Mouse (Mus musculus) hindbrain, postnatal 0 days (tissue): ENCODE results near the gene Tymp. TPM values are rescaled to one million over a fixed set of nuclear protein-coding genes. Genes with fewer than 3 reads are reported as not detected.

Source experiments
- ATAC-seq: fragments of 200-750 bp; cut with Nextera tagmentation; 2 replicates; pipeline ENCODE4 v1.8.0; 2017; ENCODE audit warnings: mild to moderate bottlenecking, moderate TSS enrichment, moderate library complexity
- DNase-seq: peaks from one replicate; pipeline ENCODE4 v3.0.0-alpha.2; 2015; ENCODE audit warnings: low spot score
- H3K27ac ChIP-seq: fragments of 300-500 bp; sonication (generic); 2 replicates; pipeline ENCODE4 v1.5.1; 2014; ENCODE audit warnings: mild to moderate bottlenecking
- H3K27me3 ChIP-seq: fragments of 300-500 bp; sonication (generic); 2 replicates; pipeline ENCODE4 v1.6.1; 2014; ENCODE audit warnings: low read length, mixed read lengths; ENCODE audit not compliant: insufficient read depth
- H3K36me3 ChIP-seq: fragments of 300-500 bp; sonication (generic); 2 replicates; pipeline ENCODE4 v1.6.1; 2014; ENCODE audit warnings: low read length, mixed read lengths; ENCODE audit not compliant: insufficient read depth
- H3K4me1 ChIP-seq: fragments of 300-500 bp; sonication (generic); 2 replicates; pipeline ENCODE4 v1.6.1; 2014; ENCODE audit warnings: antibody characterized with exemption, low read length, mixed read lengths; ENCODE audit not compliant: insufficient read depth
- H3K4me2 ChIP-seq: fragments of 300-500 bp; sonication (generic); 2 replicates; pipeline ENCODE4 v1.6.1; 2014; ENCODE audit warnings: low read depth, mild to moderate bottlenecking, low read length, moderate library complexity, mixed read lengths
- H3K4me3 ChIP-seq: fragments of 300-500 bp; sonication (generic); 2 replicates; pipeline ENCODE4 v1.5.1; 2014; ENCODE audit warnings: low read length
- H3K9ac ChIP-seq: fragments of 300-500 bp; sonication (generic); replicated peaks from 2 replicates; pipeline ENCODE4 v1.6.1; 2014; ENCODE audit warnings: mild to moderate bottlenecking, low read length, moderate library complexity, mixed read lengths
- H3K9me3 ChIP-seq: fragments of 300-500 bp; sonication (generic); 2 replicates; pipeline ENCODE4 v1.6.1; 2016; ENCODE audit warnings: low read length, mixed read lengths
- CTCF ChIP-seq: IDR thresholded peaks from 2 replicates; pipeline ENCODE4 v1.5.1; 2016; ENCODE audit warnings: antibody characterized with exemption, control low read depth, low read depth
- WGBS: fragments of 180-500 bp; shearing (Covaris S2); extraction: QIAGEN DNeasy Blood & Tissue Kit; methylation state at CpG from one replicate; pipeline ENCODE4 v1.1.7; 2014; 5-methylcytosine and 5-hydroxymethylcytosine counted together
- polyA plus RNA-seq: library from polyadenylated mRNA; unstranded; fragments of >200 nt; fragmentation: Nextera tagmentation; extraction: Ambion mirVana; gene quantifications from 2 replicates; pipeline ENCODE4 v1.2.1, GENCODE M21; 2015
- total RNA-seq: library from RNA; depleted of rRNA; stranded (reverse); fragments of >200 nt; gene quantifications from 2 replicates; pipeline ENCODE4 v1.2.3, GENCODE M21; 2014

Tymp gene
- total and polyA plus RNA-seq, 2 experiments from 2014 or later: 3.6 to 8.9 TPM

GRCm38 (mm10) chr15:89340136-89340535 is 36.7 kb downstream of the Tymp start:
- H3K4me3 ChIP-seq: no peak overlapping the region
- H3K27ac ChIP-seq: no peak overlapping the region
- no peaks in the 10 kb centered on the region for H3K9me3 ChIP-seq
- TF ChIP-seq CTCF: no peak
- no peak overlapping the region for H3K9ac ChIP-seq
- ATAC-seq (no peak), DNase-seq (no peak)
- no peaks in the 10 kb centered on the region for H3K4me1 ChIP-seq
- H3K36me3 ChIP-seq: no peaks in the 10 kb centered on the region
- no peaks in the 10 kb centered on the region for H3K27me3 ChIP-seq
- no peak overlapping the region for H3K4me2 ChIP-seq
- WGBS: 75% methylated on average over 3 of the region's 3 CpGs

DNA sequence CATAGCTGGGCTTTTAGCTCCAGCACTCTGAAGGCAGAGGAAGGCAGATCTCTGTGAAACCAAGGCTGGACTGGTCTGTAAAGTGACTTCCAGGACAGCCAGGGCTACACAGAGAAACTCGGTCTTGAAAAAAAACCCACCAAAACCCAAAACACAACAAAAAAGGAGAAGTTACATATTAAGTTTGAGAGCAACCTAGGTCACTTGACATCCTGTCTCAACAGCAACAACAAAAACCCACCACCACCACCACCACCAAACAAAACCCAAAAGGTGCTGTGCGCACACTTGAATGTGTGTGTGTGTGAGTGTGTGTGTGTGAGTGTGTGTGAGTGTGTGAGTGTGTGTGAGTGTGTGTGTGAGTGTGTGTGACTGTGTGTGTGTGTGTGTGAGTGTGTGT is 37.1 kb downstream of the Tymp start:
- DNase-seq (no peak), ATAC-seq (no peak)
- no peak for TF ChIP-seq CTCF
- WGBS: 81% methylated on average over 2 of the region's 2 CpGs
- H3K9ac ChIP-seq: no peak overlapping the region
- no peak overlapping the region for H3K4me2 ChIP-seq
- H3K27ac ChIP-seq: no peak overlapping the region
- H3K4me1 ChIP-seq: no peaks in the 10 kb centered on the region
- no peaks in the 10 kb centered on the region for H3K9me3 ChIP-seq
- no peaks in the 10 kb centered on the region for H3K27me3 ChIP-seq
- no peak overlapping the region for H3K4me3 ChIP-seq
- no peaks in the 10 kb centered on the region for H3K36me3 ChIP-seq

- Histone ChIP-seq H3K9me3 (no peaks in the 10 kb centered on the region), H3K4me2 (no peak overlapping the region), H3K27me3 (no peaks in the 10 kb centered on the region), H3K27ac (no peak overlapping the region), H3K4me3 (no peak overlapping the region), H3K4me1 (no peaks in the 10 kb centered on the region), H3K36me3 (no peaks in the 10 kb centered on the region), H3K9ac (no peak overlapping the region)
- ATAC-seq (no peak), DNase-seq (no peak)
- TF ChIP-seq CTCF: no peak
- 86% methylated on average over 14 of the region's 14 CpGs for WGBS
These were observed 40.4 kb downstream of the Tymp start for GRCm38 (mm10) chr15:89336422-89336821.

- no peak for DNase-seq
- WGBS: 87% methylated on average over 17 of the region's 17 CpGs
- no peaks in the 10 kb centered on the region for H3K27me3 ChIP-seq
- H3K4me3 ChIP-seq: no peak overlapping the region
- H3K9ac ChIP-seq: no peak overlapping the region
- H3K4me1 ChIP-seq: no peaks in the 10 kb centered on the region
- H3K27ac ChIP-seq: no peak overlapping the region
- no peak for ATAC-seq
- no peak overlapping the region for H3K4me2 ChIP-seq
- no peaks in the 10 kb centered on the region for H3K36me3 ChIP-seq
- H3K9me3 ChIP-seq: no peaks in the 10 kb centered on the region
- TF ChIP-seq CTCF: no peak
These were observed 41.9 kb downstream of the Tymp start for GRCm38 (mm10) chr15:89334774-89335537.

DNA sequence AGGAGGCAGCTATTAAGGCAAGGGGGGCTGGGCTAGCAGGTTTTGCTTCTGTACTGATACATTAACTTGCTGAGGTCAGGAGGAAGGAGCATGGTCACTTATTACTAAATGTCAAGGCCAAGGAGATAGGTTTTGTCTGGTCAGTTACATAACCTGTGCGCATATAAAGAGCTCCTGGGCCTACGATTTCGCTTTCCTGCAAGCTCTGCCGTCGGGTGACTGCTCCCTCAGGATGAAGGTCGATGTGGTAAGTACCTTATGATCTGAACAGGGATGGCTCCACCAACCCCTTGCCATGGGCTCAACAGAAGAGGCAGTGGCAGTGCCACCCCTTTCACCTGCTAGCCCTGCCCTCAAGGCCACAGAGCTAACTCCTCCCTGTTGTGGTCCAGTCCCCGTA is 42.6 kb downstream of the Tymp start, which contains the start of gene Miox:
Miox (plus strand) TSS at position 128 of the 400 bp plus-strand sequence.
- WGBS: 86% methylated on average over 7 of the region's 7 CpGs
- Histone ChIP-seq H3K27ac (no peak within 1 kb of the TSS), H3K4me3 (no peak within 1 kb of the TSS), H3K36me3 (no peaks in the 10 kb centered on the region), H3K9ac (no peak within 1 kb of the TSS), H3K9me3 (no peaks in the 10 kb centered on the region), H3K27me3 (no peaks in the 10 kb centered on the region), H3K4me2 (no peak within 1 kb of the TSS), H3K4me1 (no peaks in the 10 kb centered on the region)
- no peak for TF ChIP-seq CTCF
- ATAC-seq (no peak), DNase-seq (no peak)

GRCm38 (mm10) chr15:89326441-89326840 is 50.4 kb downstream of the Tymp start:
- ATAC-seq: no peak
- no peak overlapping the region for H3K27ac ChIP-seq
- H3K4me3 ChIP-seq: no peak overlapping the region
- TF ChIP-seq CTCF: no peak
- no peak overlapping the region for H3K9ac ChIP-seq
- 64% methylated on average over 5 of the region's 5 CpGs for WGBS
- H3K4me2 ChIP-seq: no peak overlapping the region
- peaks cover 6% of the 10 kb centered on the region; the same call in 1 of the 2 replicates for H3K4me1 ChIP-seq
- H3K27me3 ChIP-seq: no peaks in the 10 kb centered on the region
- H3K9me3 ChIP-seq: no peaks in the 10 kb centered on the region
- DNase-seq: no peak
- H3K36me3 ChIP-seq: no peaks in the 10 kb centered on the region

DNA sequence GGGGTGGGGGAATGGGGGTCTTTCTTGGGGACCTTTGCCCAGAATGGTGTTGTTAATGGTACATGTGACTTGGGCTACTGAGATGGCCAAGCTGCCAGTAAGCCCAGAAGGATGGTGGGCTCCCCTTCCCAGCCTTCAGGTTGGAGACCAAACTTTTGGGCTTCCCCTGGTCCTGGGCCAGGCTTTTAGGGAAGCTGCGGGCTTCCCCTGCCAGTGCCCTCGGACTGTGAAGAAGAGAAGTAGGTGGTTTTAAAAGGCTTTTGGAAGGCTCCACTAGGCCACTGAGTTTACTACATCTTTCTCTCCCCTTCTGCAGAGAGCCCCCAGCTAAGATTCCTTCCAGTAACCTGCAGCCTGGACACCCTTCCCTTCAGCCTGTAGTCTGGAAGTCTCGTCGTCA is 53.2 kb downstream of the Tymp start:
- Histone ChIP-seq H3K9ac (no peak overlapping the region), H3K4me3 (no peak overlapping the region), H3K36me3 (no peaks in the 10 kb centered on the region), H3K9me3 (no peaks in the 10 kb centered on the region), H3K4me1 (peaks cover 6% of the 10 kb centered on the region; the same call in 1 of the 2 replicates), H3K27ac (no peak overlapping the region), H3K27me3 (no peaks in the 10 kb centered on the region), H3K4me2 (no peak overlapping the region)
- DNase-seq: no peak
- 89% methylated on average over 4 of the region's 4 CpGs for WGBS
- ATAC-seq: no peak
- TF ChIP-seq CTCF: no peak
